Mouse (Mus musculus): ENCODE data around the gene E130208F15Rik. TPM values are rescaled to one million over a fixed set of nuclear protein-coding genes. Genes with fewer than 3 reads are reported as not detected.

The E130208F15Rik gene
- polyA plus RNA-seq (2014; fragmentation: Nextera tagmentation; extraction: Ambion mirVana): not detected in 2 replicates

DNA sequence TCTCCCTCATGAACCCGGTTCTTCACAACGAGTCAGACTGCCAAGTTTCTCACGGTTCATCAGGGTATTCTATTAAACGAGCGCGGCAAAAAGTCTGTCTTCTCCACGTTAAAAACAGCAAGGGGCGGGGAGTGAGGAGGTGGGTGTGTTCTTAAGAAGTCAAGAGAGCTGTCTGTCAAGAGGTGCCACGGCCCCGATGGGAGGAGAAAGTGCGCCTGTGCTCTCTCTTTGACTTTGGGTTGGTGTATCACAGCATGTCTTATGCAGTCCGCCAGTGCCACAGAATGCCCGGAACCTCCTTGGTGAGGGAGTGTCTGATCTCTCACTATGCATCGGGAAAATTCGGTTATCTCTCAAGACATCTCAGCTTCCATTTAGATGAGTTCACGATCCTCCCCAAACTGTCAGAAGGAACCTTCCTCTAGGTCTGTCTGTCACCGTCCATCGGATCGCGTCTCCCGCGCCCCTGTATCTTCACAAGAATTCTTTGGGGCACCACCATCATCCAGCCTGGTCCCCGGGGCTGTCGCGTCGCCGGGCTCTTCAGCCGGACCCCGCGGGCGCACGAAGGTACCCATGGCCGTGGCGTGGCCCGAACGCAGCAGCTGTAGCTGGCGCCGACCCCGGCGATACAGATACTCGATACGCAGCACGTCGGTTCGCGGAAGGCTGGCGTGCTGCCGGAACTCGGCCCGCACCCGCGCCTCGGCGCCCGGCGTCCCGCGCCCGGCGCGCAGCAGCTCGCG lies at the start of gene E130208F15Rik:
Gene E130208F15Rik, plus strand, starts transcription at position 202 of the 746 bp plus-strand sequence.
- Histone ChIP-seq H3K9me3 (ENCODE audit: control insufficient read depth, low read length) (peaks cover 3% of the 10 kb centered on the region; the same call in 1 of the 2 replicates), H3K27ac (ENCODE audit: low read depth, low read length) (peak within 1 kb of the TSS; percentile 84), H3K4me2 (replicated peaks; ENCODE audit: low read depth, low read length) (peak within 1 kb of the TSS; percentile 79), H3K9ac (ENCODE audit: low read depth, low read length) (peak within 1 kb of the TSS; percentile 78), H3K4me3 (ENCODE audit: low read length) (peak within 1 kb of the TSS; percentile 82), H3K27me3 (ENCODE audit: control insufficient read depth, insufficient read depth, low read length) (no peaks in the 10 kb centered on the region), H3K36me3 (ENCODE audit: control insufficient read depth, insufficient read depth, low read length) (no peaks in the 10 kb centered on the region), H3K4me1 (ENCODE audit: control insufficient read depth, insufficient read depth, low read length) (peaks cover 13% of the 10 kb centered on the region)
- under 1% methylated on average over 63 of the region's 63 CpGs for WGBS
- ATAC-seq (ENCODE audit: low FRiP score, low TSS enrichment): peak; percentile 65

GRCm38 (mm10) chr7:30274383-30274782 lies 47.2 kb upstream of the E130208F15Rik start:
- WGBS: 52% methylated on average over 6 of the region's 6 CpGs
- Histone ChIP-seq H3K4me3 (ENCODE audit: low read length) (no peak overlapping the region), H3K27me3 (ENCODE audit: control insufficient read depth, insufficient read depth, low read length) (no peaks in the 10 kb centered on the region), H3K9ac (ENCODE audit: low read depth, low read length) (no peak overlapping the region), H3K36me3 (ENCODE audit: control insufficient read depth, insufficient read depth, low read length) (peaks cover 4% of the 10 kb centered on the region; the same call in 1 of the 2 replicates), H3K4me2 (replicated peaks; ENCODE audit: low read depth, low read length) (no peak overlapping the region), H3K27ac (ENCODE audit: low read depth, low read length) (no peak overlapping the region), H3K4me1 (ENCODE audit: control insufficient read depth, insufficient read depth, low read length) (no peaks in the 10 kb centered on the region; the same call in 1 of the 2 replicates), H3K9me3 (ENCODE audit: control insufficient read depth, low read length) (no peaks in the 10 kb centered on the region)
- no peak for ATAC-seq (ENCODE audit: low FRiP score, low TSS enrichment)

- no peak overlapping the region for H3K27ac ChIP-seq (ENCODE audit: low read depth, low read length)
- no peaks in the 10 kb centered on the region for H3K27me3 ChIP-seq (ENCODE audit: control insufficient read depth, insufficient read depth, low read length)
- H3K4me2 ChIP-seq (replicated peaks; ENCODE audit: low read depth, low read length): peak overlapping the region; percentile 50
- peak overlapping the region; percentile 44; the same call in 1 of the 2 replicates for H3K9ac ChIP-seq (ENCODE audit: low read depth, low read length)
- no peaks in the 10 kb centered on the region for H3K9me3 ChIP-seq (ENCODE audit: control insufficient read depth, low read length)
- no peaks in the 10 kb centered on the region; the same call in 1 of the 2 replicates for H3K4me1 ChIP-seq (ENCODE audit: control insufficient read depth, insufficient read depth, low read length)
- no peak for ATAC-seq (ENCODE audit: low FRiP score, low TSS enrichment)
- H3K4me3 ChIP-seq (ENCODE audit: low read length): peak overlapping the region; percentile 65; the same call in 1 of the 2 replicates
- no peaks in the 10 kb centered on the region for H3K36me3 ChIP-seq (ENCODE audit: control insufficient read depth, insufficient read depth, low read length)
- 53% methylated on average over 2 of the region's 2 CpGs for WGBS
Observed at GRCm38 (mm10) chr7:30278911-30279310, 42.6 kb upstream of the E130208F15Rik start.

- H3K4me2 ChIP-seq (replicated peaks; ENCODE audit: low read depth, low read length): peak overlapping the region; percentile 50
- under 1% methylated on average over 6 of the region's 6 CpGs for WGBS
- peak; percentile 36; the same call in 1 of the 2 replicates for ATAC-seq (ENCODE audit: low FRiP score, low TSS enrichment)
- H3K27ac ChIP-seq (ENCODE audit: low read depth, low read length): no peak overlapping the region
- no peaks in the 10 kb centered on the region for H3K27me3 ChIP-seq (ENCODE audit: control insufficient read depth, insufficient read depth, low read length)
- no peaks in the 10 kb centered on the region; the same call in 1 of the 2 replicates for H3K4me1 ChIP-seq (ENCODE audit: control insufficient read depth, insufficient read depth, low read length)
- peak overlapping the region; percentile 65 for H3K4me3 ChIP-seq (ENCODE audit: low read length)
- H3K9ac ChIP-seq (ENCODE audit: low read depth, low read length): peak overlapping the region; percentile 44; the same call in 1 of the 2 replicates
- H3K36me3 ChIP-seq (ENCODE audit: control insufficient read depth, insufficient read depth, low read length): no peaks in the 10 kb centered on the region
- H3K9me3 ChIP-seq (ENCODE audit: control insufficient read depth, low read length): no peaks in the 10 kb centered on the region
Observed at GRCm38 (mm10) chr7:30279536-30279935, 42.0 kb upstream of the E130208F15Rik start.

DNA sequence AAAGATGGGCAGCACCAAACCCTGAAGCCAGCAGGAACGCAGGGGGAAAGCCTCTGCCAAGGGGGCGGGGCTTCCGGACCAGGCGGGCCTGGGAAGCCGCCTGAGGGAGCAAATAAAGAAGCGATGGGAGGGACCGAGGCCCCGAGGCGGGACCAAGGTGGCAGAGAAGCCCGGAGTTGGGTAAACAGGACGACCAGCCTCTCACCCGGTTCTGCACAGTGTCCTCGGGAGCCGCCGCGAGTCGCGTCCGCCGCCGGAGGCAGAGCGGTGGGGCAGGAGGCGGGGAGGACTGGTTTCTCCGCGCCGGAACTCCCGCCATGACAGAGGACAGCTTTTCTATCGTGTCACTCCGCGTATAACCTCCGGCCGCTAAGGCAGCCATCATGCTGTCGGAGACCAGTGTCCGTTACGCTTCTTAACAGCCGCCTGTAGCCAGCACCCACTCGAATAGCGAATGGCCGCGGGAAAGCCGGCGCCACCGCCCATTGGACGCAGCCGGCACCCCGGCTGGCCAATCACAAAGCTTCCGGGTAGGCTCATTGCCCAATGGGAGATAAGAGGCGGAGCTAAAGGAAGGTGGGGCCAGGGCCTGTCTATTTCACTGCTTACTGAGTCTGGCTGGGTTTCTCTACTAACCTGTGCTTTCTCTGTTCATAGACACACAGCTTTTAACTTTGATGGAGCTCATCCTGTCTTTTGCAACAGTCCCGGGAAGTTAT lies 41.4 kb upstream of the E130208F15Rik start, which contains the start of the genes Thap8 and Wdr62:
Gene Thap8, plus strand, starts transcription at position 144 of the 719 bp plus-strand sequence.
Gene Wdr62, minus strand, starts transcription at position 469 of the 719 bp plus-strand sequence.
- no peaks in the 10 kb centered on the region for H3K27me3 ChIP-seq (ENCODE audit: control insufficient read depth, insufficient read depth, low read length)
- H3K4me1 ChIP-seq (ENCODE audit: control insufficient read depth, insufficient read depth, low read length): no peaks in the 10 kb centered on the region; the same call in 1 of the 2 replicates
- under 1% methylated on average over 48 of the region's 49 CpGs for WGBS
- no peaks in the 10 kb centered on the region for H3K9me3 ChIP-seq (ENCODE audit: control insufficient read depth, low read length)
- no peaks in the 10 kb centered on the region for H3K36me3 ChIP-seq (ENCODE audit: control insufficient read depth, insufficient read depth, low read length)
- peak within 1 kb of the TSS; percentile 50 for H3K4me2 ChIP-seq (replicated peaks; ENCODE audit: low read depth, low read length)
- ATAC-seq (ENCODE audit: low FRiP score, low TSS enrichment): peak; percentile 96
- H3K4me3 ChIP-seq (ENCODE audit: low read length): peak within 1 kb of the TSS; percentile 65
- peak within 1 kb of the TSS; percentile 90 for H3K27ac ChIP-seq (ENCODE audit: low read depth, low read length)
- peak within 1 kb of the TSS; percentile 44; the same call in 1 of the 2 replicates for H3K9ac ChIP-seq (ENCODE audit: low read depth, low read length)

DNA sequence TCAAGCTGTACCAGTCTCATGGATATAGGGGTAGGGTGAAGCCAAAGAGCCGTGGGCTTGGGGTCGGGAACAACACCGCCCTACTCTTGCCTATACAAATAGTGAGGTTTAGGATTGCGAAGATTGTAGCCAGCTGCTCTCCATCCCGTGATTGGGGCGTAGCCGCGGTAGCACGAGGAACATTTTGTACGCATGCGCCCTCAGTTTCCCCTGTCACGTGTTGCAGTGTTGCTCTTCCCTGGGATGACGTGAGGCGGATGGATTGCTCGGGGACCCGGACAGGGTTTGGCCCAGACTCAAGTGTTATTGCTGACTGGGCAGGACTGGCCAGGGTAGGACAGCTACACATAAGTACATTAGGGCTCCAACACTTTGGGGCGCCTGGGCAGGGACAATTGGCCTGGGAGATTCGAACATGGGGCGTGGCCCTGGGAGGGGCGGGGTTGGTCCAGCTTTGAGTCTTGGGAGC lies 40.8 kb upstream of the E130208F15Rik start:
- peak overlapping the region; percentile 65 for H3K4me3 ChIP-seq (ENCODE audit: low read length)
- no peaks in the 10 kb centered on the region for H3K27me3 ChIP-seq (ENCODE audit: control insufficient read depth, insufficient read depth, low read length)
- H3K4me1 ChIP-seq (ENCODE audit: control insufficient read depth, insufficient read depth, low read length): no peaks in the 10 kb centered on the region; the same call in 1 of the 2 replicates
- H3K9me3 ChIP-seq (ENCODE audit: control insufficient read depth, low read length): no peaks in the 10 kb centered on the region
- WGBS: under 1% methylated on average over 20 of the region's 20 CpGs
- H3K9ac ChIP-seq (ENCODE audit: low read depth, low read length): peak overlapping the region; percentile 44; the same call in 1 of the 2 replicates
- peak overlapping the region; percentile 50 for H3K4me2 ChIP-seq (replicated peaks; ENCODE audit: low read depth, low read length)
- H3K36me3 ChIP-seq (ENCODE audit: control insufficient read depth, insufficient read depth, low read length): no peaks in the 10 kb centered on the region
- peak overlapping the region; percentile 90 for H3K27ac ChIP-seq (ENCODE audit: low read depth, low read length)
- peak; percentile 87 for ATAC-seq (ENCODE audit: low FRiP score, low TSS enrichment)

- no peaks in the 10 kb centered on the region for H3K36me3 ChIP-seq (ENCODE audit: control insufficient read depth, insufficient read depth, low read length)
- 78% methylated on average over 4 of the region's 4 CpGs for WGBS
- no peaks in the 10 kb centered on the region for H3K9me3 ChIP-seq (ENCODE audit: control insufficient read depth, low read length)
- no peaks in the 10 kb centered on the region; the same call in 1 of the 2 replicates for H3K4me1 ChIP-seq (ENCODE audit: control insufficient read depth, insufficient read depth, low read length)
- ATAC-seq (ENCODE audit: low FRiP score, low TSS enrichment): no peak
- no peak overlapping the region for H3K4me3 ChIP-seq (ENCODE audit: low read length)
- peak overlapping the region; percentile 50; the same call in 1 of the 2 replicates for H3K4me2 ChIP-seq (replicated peaks; ENCODE audit: low read depth, low read length)
- 0 out of 2 replicates have a peak overlapping the region, but pooled peaks have one; percentile 44 for H3K9ac ChIP-seq (ENCODE audit: low read depth, low read length)
- H3K27me3 ChIP-seq (ENCODE audit: control insufficient read depth, insufficient read depth, low read length): no peaks in the 10 kb centered on the region
- H3K27ac ChIP-seq (ENCODE audit: low read depth, low read length): no peak overlapping the region
Observed at GRCm38 (mm10) chr7:30281522-30281921, 40.0 kb upstream of the E130208F15Rik start.

DNA sequence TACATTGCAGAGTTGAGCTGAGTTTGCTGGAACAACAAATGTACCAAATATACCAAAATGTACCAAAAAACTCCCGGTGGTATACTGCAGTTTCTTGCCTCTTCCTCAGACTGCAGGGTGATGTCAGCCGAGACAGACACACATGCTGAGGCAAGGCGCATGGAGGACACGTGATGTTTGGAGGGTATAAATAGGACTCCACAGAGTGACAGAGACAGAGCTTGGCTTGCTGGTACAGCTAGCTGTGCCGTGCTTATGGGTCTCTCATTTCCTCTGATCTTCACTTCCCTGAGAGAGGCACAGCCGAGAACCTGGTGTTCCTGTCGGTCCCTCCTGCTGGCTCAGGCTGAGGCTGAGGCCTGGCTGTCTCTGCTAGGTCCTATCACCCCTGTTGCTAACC lies 38.8 kb upstream of the E130208F15Rik start:
- Histone ChIP-seq H3K27ac (ENCODE audit: low read depth, low read length) (no peak overlapping the region), H3K9ac (ENCODE audit: low read depth, low read length) (no peak overlapping the region), H3K4me1 (ENCODE audit: control insufficient read depth, insufficient read depth, low read length) (no peaks in the 10 kb centered on the region; the same call in 1 of the 2 replicates), H3K4me2 (replicated peaks; ENCODE audit: low read depth, low read length) (no peak overlapping the region), H3K9me3 (ENCODE audit: control insufficient read depth, low read length) (no peaks in the 10 kb centered on the region), H3K36me3 (ENCODE audit: control insufficient read depth, insufficient read depth, low read length) (no peaks in the 10 kb centered on the region), H3K27me3 (ENCODE audit: control insufficient read depth, insufficient read depth, low read length) (no peaks in the 10 kb centered on the region), H3K4me3 (ENCODE audit: low read length) (no peak overlapping the region)
- no peak for ATAC-seq (ENCODE audit: low FRiP score, low TSS enrichment)
- WGBS: 87% methylated on average over 7 of the region's 7 CpGs

All from kidney, embryonic 14.5 days (tissue).